Mouse (Mus musculus) cerebellum, postnatal 14 days (tissue): Measurements from ENCODE around the gene Tmem104.

Experiments
- DNase-seq, 2 experiments: peaks; one replicate each; pipeline ENCODE4 v3.0.0; 2021; ENCODE audit warnings: mixed read lengths in 2 of 2

Tmem104 gene

GRCm38 (mm10) chr11:115231924-115232323 is 44.6 kb downstream of the Tmem104 start:
- peak in 1 of 2 experiments; percentile 45 for DNase-seq

GRCm38 (mm10) chr11:115232889-115233288 is 45.6 kb downstream of the Tmem104 start:
- DNase-seq: no peak

- DNase-seq: peak in 1 of 2 experiments; percentile 72
Observed at GRCm38 (mm10) chr11:115233526-115234290, 46.4 kb downstream of the Tmem104 start.

GRCm38 (mm10) chr11:115234320-115235044 is 47.2 kb downstream of the Tmem104 start:
- DNase-seq: peak; percentile 64 to 75

- DNase-seq: no peak
Observed at GRCm38 (mm10) chr11:115236570-115236969, 49.3 kb downstream of the Tmem104 start.

GRCm38 (mm10) chr11:115241402-115241801 is 54.1 kb downstream of the Tmem104 start:
- peak; percentile 59 to 73 for DNase-seq

GRCm38 (mm10) chr11:115242746-115243145 is 55.5 kb downstream of the Tmem104 start:
- no peak for DNase-seq

GRCm38 (mm10) chr11:115243783-115244182 is 56.5 kb downstream of the Tmem104 start:
- DNase-seq: no peak

GRCm38 (mm10) chr11:115244840-115245239 is 57.6 kb downstream of the Tmem104 start:
- no peak for DNase-seq

- peak; percentile 70 to 71 for DNase-seq
Observed at GRCm38 (mm10) chr11:115246386-115246785, 59.1 kb downstream of the Tmem104 start.

- no peak for DNase-seq
Observed at GRCm38 (mm10) chr11:115247240-115247639, 60.0 kb downstream of the Tmem104 start.

GRCm38 (mm10) chr11:115247945-115248344 is 60.7 kb downstream of the Tmem104 start:
- DNase-seq: peak in 1 of 2 experiments; percentile 24

- DNase-seq: peak in 1 of 2 experiments; percentile 66
Observed at GRCm38 (mm10) chr11:115249721-115250404, 62.6 kb downstream of the Tmem104 start.

GRCm38 (mm10) chr11:115250405-115251090 is 63.3 kb downstream of the Tmem104 start:
- no peak for DNase-seq

GRCm38 (mm10) chr11:115251258-115251657 is 64.0 kb downstream of the Tmem104 start:
- DNase-seq: no peak

GRCm38 (mm10) chr11:115257775-115258510 is 70.7 kb downstream of the Tmem104 start:
- DNase-seq: no peak

- DNase-seq: no peak
Observed at GRCm38 (mm10) chr11:115259134-115259533, 71.8 kb downstream of the Tmem104 start.

GRCm38 (mm10) chr11:115262954-115263353 is 75.7 kb downstream of the Tmem104 start:
- DNase-seq: peak; percentile 75 to 80

- DNase-seq: peak; percentile 53 to 62
Observed at GRCm38 (mm10) chr11:115264136-115264861, 77.0 kb downstream of the Tmem104 start.

GRCm38 (mm10) chr11:115264862-115265668 is 77.8 kb downstream of the Tmem104 start:
- DNase-seq: peak; percentile 70 to 77
